Mouse (Mus musculus): ENCODE results near the gene Litaf. TPM values are rescaled to one million over a fixed set of nuclear protein-coding genes. Genes with fewer than 3 reads are reported as not detected.

Litaf gene
- total RNA-seq, 2 experiments from 2014 or later: 10.0 to 10.1 TPM

DNA sequence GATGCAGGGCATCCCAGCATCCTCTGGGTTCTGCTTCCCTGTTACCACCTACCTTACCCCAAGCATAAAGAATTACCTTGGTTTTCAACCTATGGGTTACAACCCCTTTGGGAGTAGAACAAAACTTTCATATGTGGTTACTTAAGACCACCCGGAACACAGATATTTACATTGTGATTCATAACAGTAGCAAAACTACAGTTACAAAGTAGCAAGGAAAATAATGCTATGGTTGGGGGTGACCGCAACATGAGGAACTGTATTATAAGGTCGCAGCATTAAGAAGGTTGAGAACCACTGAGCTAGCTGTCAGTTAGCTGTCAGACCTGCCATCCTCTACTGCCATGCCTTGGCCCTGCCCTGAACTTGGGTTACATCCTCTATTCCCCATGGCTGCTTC lies 2.7 kb upstream of the Litaf start:
- no peak for DNase-seq

- DNase-seq: no peak
Measured at GRCm38 (mm10) chr16:11066833-11067191, 855 bp upstream of the Litaf start.

GRCm38 (mm10) chr16:11065431-11065830 lies 526 bp downstream of the Litaf start:
- no peak for DNase-seq

GRCm38 (mm10) chr16:11064742-11065141 lies 1.2 kb downstream of the Litaf start:
- DNase-seq: no peak

DNA sequence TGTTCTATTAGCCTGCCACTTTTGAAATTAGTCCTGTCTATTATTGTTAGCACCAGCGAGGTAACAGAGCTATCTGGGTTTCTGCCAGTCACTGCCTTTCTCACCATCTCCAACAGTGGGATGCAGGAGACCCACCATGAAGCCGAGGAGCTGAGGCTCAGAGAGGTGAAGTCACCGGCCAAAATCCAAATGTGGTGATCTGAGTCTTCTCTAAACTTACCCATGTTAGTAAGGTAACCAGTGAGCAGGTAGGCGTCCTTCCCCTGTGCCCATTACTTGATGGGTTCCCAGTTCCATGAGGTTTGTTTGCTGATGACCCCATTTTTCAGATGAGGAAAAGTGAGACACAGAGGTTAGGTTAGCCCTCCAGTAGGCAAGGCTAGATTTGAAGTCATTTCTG lies 1.6 kb downstream of the Litaf start:
- DNase-seq: no peak

DNA sequence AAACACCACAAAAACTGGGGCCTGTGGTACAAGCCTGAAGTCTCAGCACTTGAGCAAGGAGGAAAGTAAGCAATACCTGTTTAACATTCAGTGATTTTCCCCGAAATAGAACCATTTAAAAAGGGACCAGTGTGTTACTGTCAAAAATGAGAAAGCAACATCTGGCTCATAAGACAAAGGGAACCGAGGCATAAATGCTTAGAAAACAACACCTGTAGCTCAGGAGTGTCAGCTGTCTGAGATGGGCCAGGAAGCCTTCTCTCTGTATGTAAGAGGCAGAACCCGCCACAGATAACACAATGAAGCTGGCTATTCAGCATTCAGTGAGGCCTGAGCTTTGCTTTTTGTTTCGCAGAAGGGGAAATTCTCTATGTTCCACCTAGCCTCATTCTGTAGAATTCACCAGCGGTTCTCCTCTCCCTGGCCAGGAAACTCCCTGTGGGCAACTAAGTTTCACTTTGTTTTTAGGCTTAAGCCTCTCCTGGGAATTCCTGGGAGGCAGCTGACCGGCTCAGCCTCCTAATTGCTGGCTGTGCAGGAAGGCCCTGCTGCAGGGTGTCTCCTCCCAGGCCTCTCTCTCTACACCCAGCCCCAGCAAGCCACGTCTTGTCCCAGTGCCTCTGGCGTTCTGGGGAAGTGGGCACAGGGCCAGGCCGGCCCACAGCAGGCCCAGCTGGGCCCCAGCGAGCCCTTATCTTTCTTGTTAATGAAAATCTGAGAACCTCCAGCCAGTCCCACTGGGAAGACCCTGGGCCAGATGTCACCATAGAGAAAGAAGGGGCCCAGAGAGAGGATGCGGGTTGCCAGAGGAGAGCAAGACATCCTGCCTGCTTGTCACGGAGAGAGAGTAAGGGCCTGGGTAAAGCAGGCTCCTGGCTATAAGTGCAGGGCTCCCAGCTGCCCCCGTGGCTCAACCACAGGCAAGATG lies 2.9 kb downstream of the Litaf start:
- DNase-seq: peak; percentile 83

DNA sequence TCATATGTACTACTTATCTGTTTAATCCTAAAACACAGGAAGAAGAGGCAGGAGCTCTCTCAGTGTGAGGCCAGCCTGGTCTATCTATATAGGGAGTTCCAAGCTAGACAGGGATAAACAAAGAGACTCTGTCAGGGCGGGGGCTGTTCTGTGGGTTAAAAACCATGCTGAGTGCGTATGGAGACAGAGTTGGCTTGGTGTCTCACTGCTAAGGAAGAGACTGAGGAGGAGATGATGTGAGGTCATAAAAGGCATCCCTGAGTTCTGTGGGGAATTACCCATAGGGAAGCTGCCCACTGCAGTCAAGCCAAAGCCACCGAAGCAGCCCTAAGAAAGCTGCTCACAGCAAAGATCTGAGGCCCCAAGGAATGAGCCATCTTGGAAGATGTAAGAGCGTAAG lies 5.3 kb downstream of the Litaf start, which contains the start of gene Snn:
Gene Snn, plus strand, starts transcription at position 301 of the 400 bp plus-strand sequence.
- DNase-seq: no peak

DNA sequence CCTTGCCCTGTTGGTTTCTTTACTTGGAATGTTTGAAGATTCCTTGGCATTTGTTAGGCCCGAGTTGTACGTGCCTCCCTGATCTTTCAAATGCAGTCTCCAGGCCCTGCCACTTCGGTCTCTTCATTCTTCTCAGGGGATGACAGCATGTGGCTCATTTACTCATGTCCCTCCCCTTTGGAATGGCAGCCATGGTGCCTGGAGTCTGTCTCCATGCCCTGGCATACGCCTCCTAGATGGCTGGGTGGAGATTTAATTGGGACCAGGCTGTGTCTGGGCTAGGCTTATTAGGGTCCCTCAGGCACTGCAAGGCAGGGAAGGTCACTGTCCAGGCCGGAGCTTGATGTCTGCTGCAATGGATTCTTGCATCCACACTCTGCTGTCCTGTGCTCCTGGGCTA lies 10.0 kb downstream of the Litaf start:
- no peak for DNase-seq

DNA sequence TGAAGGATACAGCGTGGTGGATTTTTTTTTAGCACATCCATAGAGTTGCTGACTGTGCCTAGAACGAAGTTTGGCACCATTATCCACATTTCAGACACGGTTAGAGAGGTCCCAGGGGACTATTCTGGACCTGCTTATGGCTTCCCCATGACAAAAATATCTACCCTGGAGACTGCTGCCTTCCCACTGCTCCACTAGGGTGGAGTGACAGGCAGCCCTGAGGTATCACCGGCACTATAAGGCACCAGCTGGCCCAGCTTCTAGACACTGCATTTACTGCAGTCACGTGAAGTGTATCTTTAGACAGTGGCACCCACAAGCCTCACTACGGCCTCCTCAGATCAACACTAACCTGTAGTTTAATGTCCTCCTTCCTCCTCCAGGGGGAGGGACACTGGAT lies 11.1 kb downstream of the Litaf start:
- no peak for DNase-seq

DNA sequence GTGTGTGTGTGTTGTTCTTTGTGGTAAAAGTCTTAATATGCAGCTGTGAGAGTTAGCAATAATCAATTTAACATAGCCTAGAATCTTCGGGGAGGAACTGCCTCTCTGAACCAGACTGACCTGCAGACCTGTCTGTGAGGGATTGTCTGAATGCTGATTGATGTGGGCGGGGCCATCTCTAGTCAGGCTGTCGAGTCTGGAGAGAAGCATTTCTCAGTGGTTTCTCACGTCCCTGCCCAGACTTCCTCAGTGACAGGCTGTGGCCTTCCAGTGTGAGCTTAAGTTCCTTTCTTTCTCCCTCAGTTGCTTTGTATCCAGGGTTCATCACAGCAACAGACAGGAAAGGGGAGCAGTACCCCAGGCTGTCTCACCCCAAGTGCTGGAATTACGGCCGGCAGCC lies 11.5 kb downstream of the Litaf start:
- no peak for DNase-seq

DNA sequence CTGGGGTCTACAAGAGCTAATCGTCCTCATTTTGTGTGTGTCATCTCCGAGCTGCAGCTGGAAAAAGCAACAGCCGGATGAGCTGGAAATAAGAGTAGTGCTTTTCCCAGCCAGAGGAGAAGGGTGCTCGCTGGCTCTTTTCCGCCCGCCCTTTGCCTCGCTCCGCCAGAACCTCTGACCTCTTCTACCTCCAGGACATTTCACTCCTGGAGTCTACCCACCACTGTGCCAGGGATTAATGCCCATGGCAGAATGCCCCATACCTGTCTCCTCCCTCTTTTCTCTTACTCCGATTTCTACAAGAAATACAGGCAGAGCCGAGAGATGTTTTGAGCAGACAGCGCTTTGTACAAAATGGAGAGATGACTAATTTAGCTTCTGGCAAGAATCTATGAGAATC lies 14.8 kb downstream of the Litaf start:
- DNase-seq: no peak

GRCm38 (mm10) chr16:11050226-11050625 lies 15.7 kb downstream of the Litaf start:
- no peak for DNase-seq

DNA sequence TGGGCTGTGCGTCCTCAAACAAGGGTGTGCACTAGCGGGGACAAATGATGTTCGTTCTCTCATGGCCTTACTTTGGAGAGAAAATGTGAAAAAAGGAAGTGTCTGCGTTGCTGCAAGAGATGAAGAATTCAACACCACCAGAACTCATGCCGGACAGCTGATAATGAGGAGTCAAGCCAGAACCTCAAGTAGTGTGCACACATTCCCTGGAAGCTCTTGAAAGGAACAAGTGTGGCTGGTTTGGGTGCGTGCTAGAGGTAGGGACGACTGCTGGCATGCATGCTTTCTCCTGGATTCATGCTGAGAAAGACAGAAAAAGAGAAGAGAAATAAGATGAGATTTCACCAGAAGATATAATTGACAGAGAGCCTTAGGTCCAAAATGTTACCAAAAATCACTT lies 18.8 kb downstream of the Litaf start:
- no peak for DNase-seq

- DNase-seq: peak; percentile 30
Measured at GRCm38 (mm10) chr16:11046437-11046836, 19.5 kb downstream of the Litaf start.

GRCm38 (mm10) chr16:11043239-11043638 lies 22.7 kb downstream of the Litaf start:
- DNase-seq: no peak

GRCm38 (mm10) chr16:11040603-11041002 lies 25.4 kb downstream of the Litaf start:
- no peak for DNase-seq

GRCm38 (mm10) chr16:11035790-11036431 lies 30.0 kb downstream of the Litaf start:
- DNase-seq: no peak

DNA sequence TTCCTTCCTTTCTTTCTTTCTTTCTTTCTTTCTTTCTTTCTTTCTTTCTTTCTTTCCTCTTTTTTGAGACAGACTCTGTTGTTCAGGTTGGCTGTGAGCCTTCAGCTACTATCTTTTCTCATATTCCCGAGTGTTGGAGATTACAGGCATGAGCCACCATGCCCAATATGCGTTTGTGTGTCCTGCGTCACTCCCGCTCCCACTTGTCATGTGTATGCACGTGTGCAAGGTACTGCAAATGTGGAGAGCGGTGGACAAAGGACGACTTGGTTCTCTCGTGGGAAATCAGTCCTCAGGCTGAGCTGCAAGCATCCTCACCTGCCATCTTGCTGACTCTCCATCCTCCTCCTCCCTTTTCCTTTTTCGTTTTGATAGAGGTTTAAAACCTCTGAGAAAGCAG lies 30.7 kb downstream of the Litaf start:
- no peak for DNase-seq

- DNase-seq: peak; percentile 70
Measured at GRCm38 (mm10) chr16:11034193-11034803, 31.7 kb downstream of the Litaf start.

GRCm38 (mm10) chr16:11031320-11031719 lies 34.6 kb downstream of the Litaf start:
- DNase-seq: no peak

- DNase-seq: no peak
Measured at GRCm38 (mm10) chr16:11030844-11031243, 35.1 kb downstream of the Litaf start.

DNA sequence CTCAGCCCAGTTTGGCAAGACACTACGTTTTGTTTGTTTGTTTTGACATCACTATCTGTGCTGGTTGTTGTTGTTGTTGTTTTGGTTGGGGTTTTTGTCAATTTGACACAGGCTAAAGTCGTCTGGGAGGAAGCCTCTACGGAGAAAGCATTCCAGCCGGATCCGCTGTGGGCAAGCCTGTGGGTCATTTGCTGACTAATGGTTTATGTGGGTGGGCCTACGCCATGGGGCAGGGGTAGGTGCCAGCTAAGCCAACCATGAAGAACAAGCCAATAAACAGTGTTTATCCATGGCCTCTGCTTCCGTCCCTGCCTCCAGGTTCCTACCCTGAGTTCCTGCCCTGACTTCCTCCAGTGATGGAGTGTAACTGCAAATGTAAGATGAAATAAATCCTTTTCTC lies 37.8 kb downstream of the Litaf start:
- DNase-seq: no peak

GRCm38 (mm10) chr16:11024841-11025240 lies 41.1 kb downstream of the Litaf start:
- peak; percentile 56 for DNase-seq
